Mouse (Mus musculus) CD4-positive helper T cell, adult 2 months (primary cell): ENCODE measurements around the gene Ssr1.
A peak's percentile ranks its signal among the peaks of the same experiment; 100 is the strongest.

Experiments used
- DNase-seq: peaks from one replicate; pipeline ENCODE4 v3.0.0-alpha.2; 2012; ENCODE audit warnings: low read depth, missing footprints, low spot score

The Ssr1 gene

GRCm38 (mm10) chr13:37945392-37945791 is 48.6 kb downstream of the Ssr1 start:
- no peak for DNase-seq

GRCm38 (mm10) chr13:37944306-37944705 is 49.7 kb downstream of the Ssr1 start:
- DNase-seq = peak; percentile 34

- DNase-seq = no peak
Observed at GRCm38 (mm10) chr13:37943466-37943865, 50.6 kb downstream of the Ssr1 start.

GRCm38 (mm10) chr13:37942887-37943331 is 51.1 kb downstream of the Ssr1 start:
- DNase-seq = no peak

GRCm38 (mm10) chr13:37941950-37942886 is 51.8 kb downstream of the Ssr1 start:
- no peak for DNase-seq

- no peak for DNase-seq
Observed at GRCm38 (mm10) chr13:37941138-37941645, 52.8 kb downstream of the Ssr1 start.

GRCm38 (mm10) chr13:37940649-37941048 is 53.4 kb downstream of the Ssr1 start:
- DNase-seq = no peak

GRCm38 (mm10) chr13:37940167-37940566 is 53.9 kb downstream of the Ssr1 start:
- no peak for DNase-seq

GRCm38 (mm10) chr13:37936351-37936750 is 57.7 kb downstream of the Ssr1 start:
- no peak for DNase-seq

GRCm38 (mm10) chr13:37934920-37935319 is 59.1 kb downstream of the Ssr1 start:
- DNase-seq = no peak

GRCm38 (mm10) chr13:37934075-37934474 is 59.9 kb downstream of the Ssr1 start:
- DNase-seq = no peak

GRCm38 (mm10) chr13:37931210-37931922 is 62.7 kb downstream of the Ssr1 start:
- no peak for DNase-seq

GRCm38 (mm10) chr13:37930621-37931020 is 63.4 kb downstream of the Ssr1 start:
- no peak for DNase-seq

- DNase-seq = no peak
Observed at GRCm38 (mm10) chr13:37930091-37930490, 63.9 kb downstream of the Ssr1 start.

- DNase-seq = no peak
Observed at GRCm38 (mm10) chr13:37929532-37929931, 64.5 kb downstream of the Ssr1 start.

GRCm38 (mm10) chr13:37926394-37926793 is 67.6 kb downstream of the Ssr1 start:
- DNase-seq = no peak

GRCm38 (mm10) chr13:37924461-37924948 is 69.5 kb downstream of the Ssr1 start:
- no peak for DNase-seq

GRCm38 (mm10) chr13:37923643-37924460 is 70.2 kb downstream of the Ssr1 start:
- DNase-seq = no peak

- DNase-seq = no peak
Observed at GRCm38 (mm10) chr13:37923091-37923490, 70.9 kb downstream of the Ssr1 start.

GRCm38 (mm10) chr13:37920727-37921126 is 73.3 kb downstream of the Ssr1 start:
- no peak for DNase-seq

GRCm38 (mm10) chr13:37919711-37920277 is 74.2 kb downstream of the Ssr1 start:
- no peak for DNase-seq
